Mouse (Mus musculus): Measurements from ENCODE around the gene Pacsin2. TPM values are rescaled to one million over a fixed set of nuclear protein-coding genes. Genes with fewer than 3 reads are reported as not detected.
A peak's percentile ranks its signal among the peaks of the same experiment; 100 is the strongest.

Gene Pacsin2
- total and polyA plus RNA-seq, 3 experiments: 48.4 to 85.5 (median 53.7) TPM

GRCm38 (mm10) chr15:83337903-83338870 lies 126.2 kb downstream of the Pacsin2 start:
- Histone ChIP-seq H3K9ac (ENCODE audit: insufficient read depth, low read depth) (no peak overlapping the region), H3K9me3 (replicated peaks; ENCODE audit: low read length) (no peaks in the 10 kb centered on the region), H3K79me2 (replicated peaks; ENCODE audit: control insufficient read depth, extremely low read depth, insufficient read depth, poor library complexity, severe bottlenecking) (no peaks in the 10 kb centered on the region), H3K27ac (ENCODE audit: insufficient read depth, low read depth) (no peak overlapping the region), H3K27me3 (replicated peaks) (no peaks in the 10 kb centered on the region), H3K4me1 (ENCODE audit: control insufficient read depth in 1 of 2, insufficient read depth in 2 of 2) (peaks cover 0 to 27% of the 10 kb centered on the region in 2 experiments; a peak in 2 of 4 replicates), H3K36me3 (replicated peaks in 1 of 2; ENCODE audit: control insufficient read depth in 1 of 2, insufficient read depth in 1 of 2, low read length in 1 of 2) (peaks cover 26 to 54% of the 10 kb centered on the region in 2 experiments), H3K4me2 (ENCODE audit: insufficient read depth, low read depth, poor library complexity, severe bottlenecking) (no peak overlapping the region), H3K4me3 (replicated peaks in 1 of 3; ENCODE audit: low read depth in 2 of 3, low read length in 2 of 3, poor library complexity in 1 of 3) (no peak overlapping the region)
- DNase-seq (ENCODE audit: extremely low read depth): peak; percentile 65
- no peak for TF ChIP-seq POLR2AphosphoS2 (IDR thresholded peaks at IDR 0.05; ENCODE audit: low read depth, low read length)
- TF ChIP-seq RCOR1 (conservative IDR thresholded peaks at IDR 0.05; ENCODE audit: low read depth, low read length): no peak
- TF ChIP-seq MEF2A (IDR thresholded peaks at IDR 0.05; ENCODE audit: borderline replicate concordance, low read depth, low read length): no peak
- no peak for TF ChIP-seq RAD21 (IDR thresholded peaks at IDR 0.05; ENCODE audit: low read depth, low read length)
- no peak for TF ChIP-seq CHD1 (IDR thresholded peaks at IDR 0.05; ENCODE audit: low read depth, low read length)
- no peak for TF ChIP-seq IRF4 (IDR thresholded peaks at IDR 0.05; ENCODE audit: low read depth, low read length)
- TF ChIP-seq SIN3A (IDR thresholded peaks at IDR 0.05; ENCODE audit: low read length): peak; percentile 41; the same call in 1 of the 2 replicates
- no peak for TF ChIP-seq MAFK (IDR thresholded peaks at IDR 0.05; ENCODE audit: insufficient replicate concordance, low read length)
- peak; percentile 50; the same call in 1 of the 2 replicates for TF ChIP-seq MAX (IDR thresholded peaks at IDR 0.05; ENCODE audit: low read length)
- TF ChIP-seq ELF1 (IDR thresholded peaks at IDR 0.05; ENCODE audit: low read depth, low read length): 0 out of 2 replicates have a peak, but pooled peaks have one; percentile 26
- TF ChIP-seq TCF12 (IDR thresholded peaks at IDR 0.05; ENCODE audit: low read depth, low read length): no peak
- TF ChIP-seq ZKSCAN1 (IDR thresholded peaks at IDR 0.05; ENCODE audit: borderline replicate concordance, low read depth, low read length): no peak
- TF ChIP-seq ZMIZ1 (IDR thresholded peaks at IDR 0.05; ENCODE audit: low read depth, low read length): no peak
- no peak for TF ChIP-seq SMC3 (IDR thresholded peaks at IDR 0.05; ENCODE audit: low read depth, low read length)
- no peak for TF ChIP-seq JUN (IDR thresholded peaks at IDR 0.05; ENCODE audit: insufficient read depth, low read depth, low read length)
- TF ChIP-seq ETS1 (conservative IDR thresholded peaks at IDR 0.05; ENCODE audit: low read depth, low read length): peak; percentile 33
- 0 out of 2 replicates have a peak, but pooled peaks have one; percentile 51 for TF ChIP-seq MAZ (IDR thresholded peaks at IDR 0.05; ENCODE audit: low read depth, low read length)
- TF ChIP-seq NRF1 (IDR thresholded peaks at IDR 0.05; ENCODE audit: low read depth, low read length): no peak
- peak; percentile 50; the same call in 1 of the 2 replicates for TF ChIP-seq MYC (IDR thresholded peaks at IDR 0.05; ENCODE audit: low read depth, low read length)
- no peak for TF ChIP-seq EP300 (IDR thresholded peaks at IDR 0.05; ENCODE audit: low read length)
- TF ChIP-seq POLR2A (IDR thresholded peaks at IDR 0.05; ENCODE audit: low read depth, low read length): no peak
- TF ChIP-seq CHD2 (IDR thresholded peaks at IDR 0.05; ENCODE audit: low read length): no peak
- peak; percentile 67; the same call in 1 of the 2 replicates for TF ChIP-seq MXI1 (IDR thresholded peaks at IDR 0.05; ENCODE audit: low read depth, low read length)
- TF ChIP-seq TBP (conservative IDR thresholded peaks at IDR 0.05; ENCODE audit: low read depth, low read length): no peak
- peak; percentile 66 for TF ChIP-seq BHLHE40 (IDR thresholded peaks at IDR 0.05; ENCODE audit: low read depth, low read length)
- TF ChIP-seq PAX5 (IDR thresholded peaks at IDR 0.05; ENCODE audit: low read length): no peak
- no peak for TF ChIP-seq ZNF384 (IDR thresholded peaks at IDR 0.05; ENCODE audit: low read depth, low read length)
- TF ChIP-seq KAT2A (IDR thresholded peaks at IDR 0.05; ENCODE audit: insufficient replicate concordance, low read length): no peak
- TF ChIP-seq CTCF (conservative IDR thresholded peaks at IDR 0.05 in 1 of 2, IDR thresholded peaks at IDR 0.05 in 1 of 2; ENCODE audit: low read depth in 2 of 2, low read length in 2 of 2): 0 out of 4 replicates have a peak, but pooled peaks of 1 of the 2 experiments have one; percentile 0
- TF ChIP-seq HCFC1 (IDR thresholded peaks at IDR 0.05; ENCODE audit: low read depth, low read length): no peak
- in situ Hi-C loops (cut with MboI; ENCODE audit: low pct_ligation_motif_present, low pct_unique_long_range_greater_than_20kb, low sequenced_read_pairs) (no loop called here), dilution Hi-C loops (cut with MboI; ENCODE audit: extremely low pct_ligation_motif_present, extremely low pct_unique_long_range_greater_than_20kb, low sequenced_read_pairs) (no loop called here)

Measured in CH12.LX (cell line).